Mouse (Mus musculus) kidney, adult 2 months (tissue): ENCODE measurements around the gene C2cd4d.

Experiments
- CTCF ChIP-seq: fragments of 200-500 bp; conservative IDR thresholded peaks from 2 replicates; pipeline ENCODE4 v1.5.1; 2011; ENCODE audit warnings: low read depth, mild to moderate bottlenecking, control low read depth, low read length, moderate library complexity, mixed read lengths; ENCODE audit not compliant: insufficient read depth, insufficient read length
- POLR2A ChIP-seq: fragments of 200-500 bp; IDR thresholded peaks from one replicate; pipeline ENCODE4 v1.6.1; 2011; ENCODE audit warnings: low read depth, low read length, control low read depth

DNA sequence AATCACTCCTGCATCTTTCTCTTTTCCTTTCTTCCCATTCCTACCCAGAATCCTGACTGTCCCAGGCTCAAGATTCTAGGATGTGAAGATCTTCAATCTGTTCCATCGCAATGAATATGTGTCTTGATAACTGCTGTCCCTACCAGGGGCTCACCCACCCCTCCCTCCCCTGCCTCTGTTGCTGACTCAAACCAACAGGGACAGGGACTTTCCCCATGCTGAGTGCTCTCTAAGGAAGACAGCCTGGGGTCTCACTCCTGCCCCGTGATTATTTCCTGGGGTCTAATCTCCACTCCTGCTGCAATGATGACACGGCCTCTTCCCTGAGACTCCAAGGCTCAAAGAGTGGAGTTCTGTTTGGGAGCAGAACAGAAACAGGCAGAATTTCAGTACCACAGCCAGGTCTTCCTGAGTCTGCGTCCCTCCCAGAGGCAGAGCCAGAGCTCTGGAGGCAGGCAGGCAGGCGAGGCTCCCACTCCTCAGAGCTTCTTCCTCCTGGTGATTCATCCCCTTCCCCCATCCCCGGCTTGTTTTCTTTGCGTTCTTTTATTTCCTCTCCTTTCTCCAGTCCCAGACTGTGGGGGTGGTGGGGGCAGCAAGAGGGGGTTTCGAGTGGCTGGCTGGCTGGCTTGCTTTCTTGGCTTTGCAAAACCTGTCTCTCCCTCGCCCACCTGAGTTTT is 17.7 kb downstream of the C2cd4d start:
- TF ChIP-seq CTCF (no peak), POLR2A (no peak)
